Mouse (Mus musculus) kidney, adult 18-20 months (tissue): ENCODE measurements around the gene Fryl.
"Not testable (repeated sequence)": the region's sequence is repeated elsewhere in the genome, so short reads cannot be mapped to it uniquely, and the experiment has no call there.

Experiments used
- DNase-seq: peaks from one replicate; pipeline ENCODE4 v3.0.0; 2021

Gene Fryl

DNA sequence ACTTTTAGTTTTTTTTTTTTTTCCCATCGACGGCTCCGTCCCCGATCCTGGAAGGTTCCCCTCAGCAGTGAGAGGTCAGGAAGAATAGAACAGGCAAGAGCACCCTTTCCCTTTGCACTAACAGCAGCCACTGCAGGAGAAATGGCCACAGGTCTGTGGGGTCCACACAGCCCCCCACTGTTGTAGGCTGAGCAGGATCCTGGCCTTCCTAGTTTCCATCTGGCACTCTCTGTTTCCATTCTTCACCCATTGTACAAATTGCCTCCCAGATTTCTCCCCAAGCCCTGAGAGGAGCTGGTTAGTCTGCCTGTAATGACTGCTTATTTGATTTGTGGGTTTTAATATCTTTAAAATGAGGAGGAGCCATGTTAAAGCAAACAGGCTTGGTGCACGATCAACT is 252.4 kb downstream of the Fryl start:
- no peak for DNase-seq

DNA sequence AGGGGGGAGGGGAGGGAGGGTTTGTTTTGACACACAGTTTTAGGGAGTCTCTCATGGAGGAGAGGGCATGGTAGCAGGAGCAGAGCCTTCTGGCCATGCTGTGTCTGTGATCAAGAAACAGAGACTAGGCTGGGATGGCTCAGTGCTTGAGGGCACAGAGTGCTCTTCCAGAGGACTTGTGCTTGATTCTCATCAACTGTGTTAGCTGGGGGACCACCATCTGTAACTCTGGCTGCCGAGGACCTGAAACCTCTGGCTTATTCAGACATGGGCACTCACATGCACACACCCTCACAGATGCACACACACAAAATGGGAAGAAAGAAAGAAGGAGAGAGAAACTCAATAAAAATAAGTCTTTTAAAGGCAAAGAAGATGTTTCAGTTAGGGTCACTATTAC is 257.9 kb downstream of the Fryl start:
- not testable (repeated sequence) for DNase-seq

DNA sequence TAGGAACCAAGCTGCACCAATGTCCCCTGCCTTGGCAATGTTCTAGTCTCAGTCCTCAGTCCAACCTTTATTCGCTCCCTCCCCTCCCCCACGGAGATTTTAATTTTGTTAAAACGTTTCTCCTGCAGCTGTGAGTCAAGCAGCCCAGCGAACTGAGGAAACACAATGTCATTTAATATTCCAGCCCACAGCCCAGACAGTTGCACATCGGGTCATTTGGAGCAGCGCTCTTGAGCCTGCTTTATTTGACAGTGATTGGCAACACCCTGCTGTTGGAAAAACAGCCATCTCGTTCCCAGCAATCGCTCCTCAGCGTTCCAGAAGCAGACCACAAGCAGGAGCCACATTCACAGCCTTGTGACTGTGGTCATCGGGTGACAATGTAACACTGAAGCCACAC is 261.0 kb downstream of the Fryl start:
- no peak for DNase-seq

DNA sequence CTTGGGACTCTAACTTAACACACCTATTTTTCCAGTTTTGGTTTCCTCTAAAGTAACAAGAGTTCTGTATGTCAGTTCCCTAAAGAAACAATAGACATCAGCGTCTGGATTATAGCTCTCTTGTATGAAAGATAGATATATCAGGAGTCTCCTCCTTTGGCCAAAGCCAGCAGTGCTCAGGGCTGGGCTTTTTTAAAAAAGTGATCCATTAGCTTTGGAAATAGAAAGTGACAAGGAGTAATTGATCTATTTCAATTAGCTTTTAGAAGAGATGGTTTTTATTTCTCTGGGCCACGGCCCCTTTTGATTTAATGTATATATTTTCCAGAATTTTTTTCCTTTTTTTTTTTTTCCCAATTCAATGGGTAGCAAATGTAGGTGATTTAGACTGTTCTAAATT is 261.5 kb downstream of the Fryl start:
- DNase-seq = no peak

DNA sequence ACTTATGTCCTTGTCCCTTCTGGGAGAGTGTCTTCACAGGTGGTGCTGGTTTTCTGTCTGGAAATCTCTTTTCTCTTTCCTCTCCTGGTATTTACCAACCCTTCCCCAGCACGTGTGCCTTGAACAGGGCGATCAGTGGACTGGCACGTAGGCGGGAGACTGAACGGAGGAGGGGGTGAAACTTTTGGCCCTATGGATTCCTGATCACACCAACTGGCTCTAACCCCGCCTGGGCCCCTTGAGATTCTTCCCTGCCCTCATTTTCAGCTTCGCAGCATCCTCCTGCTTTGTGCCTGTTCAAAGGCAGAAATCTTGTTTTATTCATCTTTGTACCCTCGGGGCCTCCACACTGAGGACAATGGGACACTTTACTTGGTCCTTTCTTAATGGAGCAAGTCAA is 262.0 kb downstream of the Fryl start:
- no peak for DNase-seq

DNA sequence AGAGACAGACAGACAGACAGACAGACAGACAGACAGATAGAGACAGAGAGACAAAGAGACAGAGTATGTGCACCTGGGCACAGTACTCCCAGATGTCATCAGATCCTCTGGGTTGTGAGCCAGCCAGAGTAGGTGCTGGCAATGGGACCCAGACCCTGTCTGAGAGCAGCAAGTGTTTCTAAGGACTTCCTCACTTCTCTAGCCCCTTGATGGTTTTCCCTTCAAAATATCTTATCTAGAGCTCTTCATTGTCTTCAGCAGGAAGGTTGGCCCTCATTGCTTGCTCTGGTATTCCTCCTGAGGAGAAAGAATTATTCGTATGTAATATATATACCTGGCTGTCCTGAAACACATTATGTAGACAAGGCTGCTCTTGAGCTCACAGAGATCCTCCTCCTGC is 263.9 kb downstream of the Fryl start:
- no peak for DNase-seq

DNA sequence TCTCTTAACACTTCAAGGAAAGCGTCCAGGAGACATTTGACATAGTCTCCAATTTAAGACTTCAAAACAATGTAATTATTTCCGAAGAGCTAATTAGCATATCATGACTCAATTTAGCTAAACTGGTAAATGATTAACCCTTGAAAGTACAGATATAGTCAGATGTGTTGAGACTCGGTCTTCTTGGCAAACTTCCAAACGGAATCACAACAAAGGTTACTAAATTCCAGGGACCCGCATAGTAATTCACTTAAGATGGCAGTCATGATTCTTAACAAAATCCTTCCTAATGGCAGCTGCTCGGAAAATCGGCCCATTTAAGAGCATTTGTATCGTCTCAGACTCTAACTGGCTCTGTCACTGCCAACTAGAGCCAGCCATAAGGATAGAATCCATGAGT is 266.7 kb downstream of the Fryl start:
- DNase-seq = no peak

DNA sequence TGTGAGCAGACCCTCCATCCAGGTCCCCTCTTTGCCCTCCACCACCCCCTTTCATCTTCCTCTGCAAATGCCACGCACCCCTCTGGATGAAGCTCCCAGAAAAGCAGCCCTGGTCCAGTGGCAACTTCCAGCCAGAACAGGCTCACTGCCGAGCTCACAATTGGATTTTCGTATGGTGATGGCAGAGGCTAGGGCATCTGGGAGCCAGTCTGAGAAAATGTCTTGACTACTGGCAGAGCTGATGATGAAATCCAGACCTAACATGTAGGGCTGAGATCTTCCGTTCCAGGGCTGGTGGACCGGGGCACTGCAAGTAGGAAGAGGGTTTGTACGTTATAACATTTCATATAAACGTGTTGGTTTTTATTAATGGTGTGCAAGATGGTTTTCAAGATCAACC is 268.6 kb downstream of the Fryl start:
- DNase-seq = no peak

DNA sequence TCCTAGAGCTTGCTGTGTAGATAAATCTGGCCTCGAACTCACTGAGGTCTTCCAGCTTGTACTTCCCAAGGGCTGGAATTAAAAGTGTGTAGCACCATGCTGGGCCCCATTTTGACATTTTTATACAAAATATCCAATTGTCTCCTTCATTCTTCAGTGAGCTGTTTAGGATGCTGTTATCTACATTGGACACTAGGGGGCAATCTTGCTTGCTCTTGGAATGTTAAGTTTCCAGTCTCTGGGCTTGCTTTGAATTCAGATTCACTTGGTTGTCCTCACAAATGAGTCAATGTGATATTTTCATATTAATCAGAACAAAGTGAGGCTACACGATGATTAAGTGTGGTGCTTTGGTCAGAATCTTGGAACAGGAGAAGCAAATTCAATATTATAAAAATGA is 272.3 kb downstream of the Fryl start:
- no peak for DNase-seq

DNA sequence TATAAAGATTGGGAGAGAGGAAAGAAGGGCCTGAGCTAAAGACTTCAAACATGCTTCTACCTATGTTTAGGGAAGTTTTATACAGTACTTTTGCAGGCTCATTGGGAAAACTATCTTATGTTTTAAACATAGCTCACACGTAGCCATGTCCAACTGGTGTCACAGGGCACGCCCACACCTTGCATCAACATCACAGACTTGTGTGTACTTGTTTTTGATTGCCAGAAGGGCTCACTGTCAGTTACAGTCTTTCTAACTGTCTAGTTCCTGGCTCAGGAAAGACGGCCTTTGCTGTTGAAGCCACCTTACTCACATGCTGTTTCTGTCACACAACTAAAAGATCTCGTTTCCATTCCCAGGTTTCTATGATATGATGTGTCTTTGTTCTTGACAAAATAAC is 279.9 kb downstream of the Fryl start:
- DNase-seq = no peak

DNA sequence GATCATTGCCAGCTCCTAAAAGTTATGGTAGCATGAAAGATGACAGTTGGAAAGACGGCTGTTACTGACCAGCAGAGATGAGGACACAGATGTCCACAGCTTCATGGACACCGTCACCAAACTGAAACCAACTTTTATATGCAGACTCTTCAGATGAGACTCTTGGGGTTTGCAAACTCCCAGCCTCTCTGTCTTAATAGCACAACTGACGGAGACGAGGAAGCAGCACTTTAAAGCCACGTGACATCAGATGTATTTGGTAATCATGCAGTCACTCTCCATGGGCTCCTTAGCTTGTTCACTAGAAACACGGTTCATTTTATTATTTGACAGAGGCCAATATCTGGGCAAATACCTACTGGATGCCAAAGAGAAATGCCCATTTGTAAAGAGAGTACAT is 280.4 kb downstream of the Fryl start:
- DNase-seq = no peak

DNA sequence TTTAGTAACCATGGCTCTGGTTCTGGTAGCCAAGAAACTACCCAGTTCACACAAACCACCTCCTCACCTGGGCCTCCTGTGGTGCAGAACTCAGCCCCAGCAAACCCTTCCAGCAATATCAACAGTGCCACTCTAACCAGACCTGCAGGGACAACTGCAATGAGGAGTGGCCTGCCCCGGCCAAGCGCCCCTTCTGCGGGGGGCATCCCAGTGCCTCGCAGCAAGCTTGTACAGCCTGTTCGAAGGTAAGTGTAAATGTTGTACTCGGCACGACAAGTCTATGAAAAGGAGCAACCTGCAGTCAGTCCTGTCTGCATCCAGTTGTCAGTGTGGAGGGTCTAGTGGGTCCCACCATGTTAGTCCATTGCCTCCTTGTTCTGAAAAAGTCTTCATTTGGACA is 281.8 kb downstream of the Fryl start, which contains the start of gene Gm10135:
Gene Gm10135 (minus strand): TSS at position 101 of the 400 bp plus-strand sequence.
- DNase-seq = no peak

DNA sequence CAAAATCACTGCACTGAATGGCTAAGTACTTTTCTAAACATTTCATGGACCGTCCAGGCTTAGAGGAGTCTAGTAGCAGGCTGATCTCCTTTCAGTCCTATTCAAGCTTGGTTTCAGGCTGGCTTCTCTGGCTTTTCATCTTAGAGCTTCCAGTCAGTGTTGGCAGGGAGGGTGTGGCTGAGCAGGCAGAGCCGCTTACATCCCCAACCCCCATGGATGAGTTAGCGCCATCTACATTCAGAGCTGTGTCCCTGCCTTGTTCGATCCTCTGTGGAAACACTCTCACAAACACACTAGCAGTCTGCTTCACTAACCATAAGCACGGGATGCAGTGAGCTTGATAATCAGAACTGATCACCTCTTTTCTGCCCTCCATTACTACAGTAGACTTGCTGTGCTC is 283.5 kb downstream of the Fryl start:
- no peak for DNase-seq

DNA sequence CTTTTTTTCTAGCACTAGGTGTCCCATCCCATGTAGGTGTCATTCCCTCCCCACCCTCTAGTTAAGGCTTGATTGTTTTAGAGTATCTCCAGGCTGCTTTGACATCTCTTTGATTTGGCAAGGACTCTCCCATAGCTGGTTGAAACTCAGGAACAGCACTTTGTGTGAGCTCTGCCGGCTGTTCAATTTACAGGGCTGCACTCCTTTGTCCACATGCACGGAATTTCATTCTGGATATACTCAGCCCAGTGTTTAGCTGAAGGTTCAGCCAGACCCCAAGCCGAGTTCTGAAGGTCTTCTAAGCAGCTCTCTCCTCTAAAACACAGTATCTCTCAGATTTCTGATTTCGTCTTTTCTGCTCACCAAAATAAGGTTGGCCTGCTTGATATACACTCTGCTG is 284.0 kb downstream of the Fryl start:
- no peak for DNase-seq
